ENCODE assay signal across 15 mouse cellular contexts in the genomic region with DNA sequence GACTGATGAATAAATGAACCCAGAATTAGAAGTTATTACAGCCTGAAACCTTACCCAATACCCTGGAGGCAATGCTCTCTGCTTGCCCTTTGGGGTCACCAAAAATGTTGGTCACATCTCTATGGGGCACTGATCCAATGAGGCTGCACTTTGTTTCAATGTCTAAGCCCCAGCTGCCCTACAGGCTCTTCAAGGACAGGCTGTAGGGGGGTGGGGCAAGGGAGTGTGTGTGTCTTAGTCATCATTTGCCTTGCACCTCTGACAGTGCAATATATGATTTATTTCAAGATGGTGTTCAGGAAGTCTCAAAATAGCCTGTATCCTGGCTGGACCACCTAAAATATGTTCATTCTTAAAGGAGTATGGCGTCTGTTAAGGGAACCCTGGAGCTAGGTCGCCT.
"Had no signal": no experiment of that assay in that cellular context is flagged by ENCODE, and none has a peak within 500 bp of the region (broad histone marks: within the 10 kb centered on the region; RNA-seq: fewer than 3 reads in every experiment).

No protein-coding gene starts in this region.

- H3K27ac ChIP-seq: kidney, postnatal 0 days; layer of hippocampus, adult 2 months; limb, embryonic 15.5 days; liver, embryonic 13.5 days; midbrain, embryonic 10.5 days; neural tube, embryonic 15.5 days; stomach, postnatal 0 days had no signal

- H3K4me2 ChIP-seq: limb, embryonic 15.5 days; liver, embryonic 13.5 days; neural tube, embryonic 15.5 days had no signal

- H3K27me3 ChIP-seq: limb, embryonic 15.5 days; liver, embryonic 13.5 days; neural tube, embryonic 15.5 days had no signal

- H3K9me3 ChIP-seq: limb, embryonic 15.5 days; liver, embryonic 13.5 days; midbrain, embryonic 10.5 days; neural tube, embryonic 15.5 days had no signal

- H3K4me1 ChIP-seq: limb, embryonic 15.5 days; liver, embryonic 13.5 days; neural tube, embryonic 15.5 days had no signal

- DNase-seq: kidney, adult 18-20 months; liver, embryonic 13.5 days; lung, adult 18-20 months; lung, postnatal 10 days; lung, postnatal 4 days; midbrain, embryonic 14.5 days; right cerebral cortex, adult 18-20 months; thymus, postnatal 4 days had no signal

- H3K9ac ChIP-seq: limb, embryonic 15.5 days; liver, embryonic 13.5 days; neural tube, embryonic 15.5 days had no signal

- H3K4me3 ChIP-seq: layer of hippocampus, adult 2 months; limb, embryonic 15.5 days; liver, embryonic 13.5 days; midbrain, embryonic 10.5 days; myocyte; neural tube, embryonic 15.5 days had no signal

- H3K36me3 ChIP-seq: limb, embryonic 15.5 days; liver, embryonic 13.5 days; midbrain, embryonic 10.5 days; neural tube, embryonic 15.5 days had no signal
